Mouse (Mus musculus) adipocyte (in vitro differentiated cells): ENCODE measurements around the gene Tmem169.
A peak's percentile ranks its signal among the peaks of the same experiment; 100 is the strongest.

Experiments used
- DNase-seq: peaks from one replicate; pipeline ENCODE4 v3.0.0-alpha.2; 2016; ENCODE audit warnings: low spot score

Gene Tmem169

GRCm38 (mm10) chr1:72286904-72287303 lies 2.7 kb downstream of the Tmem169 start:
- DNase-seq: no peak

GRCm38 (mm10) chr1:72287893-72288292 lies 3.7 kb downstream of the Tmem169 start:
- DNase-seq: no peak

GRCm38 (mm10) chr1:72288527-72289150 lies 4.5 kb downstream of the Tmem169 start:
- peak; percentile 37 for DNase-seq

GRCm38 (mm10) chr1:72290896-72291295 lies 6.7 kb downstream of the Tmem169 start:
- peak; percentile 71 for DNase-seq

- no peak for DNase-seq
Observed at GRCm38 (mm10) chr1:72291421-72291820, 7.3 kb downstream of the Tmem169 start.

GRCm38 (mm10) chr1:72291925-72292324 lies 7.8 kb downstream of the Tmem169 start:
- no peak for DNase-seq

GRCm38 (mm10) chr1:72293869-72294663 lies 9.9 kb downstream of the Tmem169 start:
- DNase-seq: no peak

GRCm38 (mm10) chr1:72295746-72296145 lies 11.6 kb downstream of the Tmem169 start:
- no peak for DNase-seq

- no peak for DNase-seq
Observed at GRCm38 (mm10) chr1:72301845-72302244, 17.7 kb downstream of the Tmem169 start.

GRCm38 (mm10) chr1:72306241-72306640 lies 22.1 kb downstream of the Tmem169 start:
- DNase-seq: no peak

GRCm38 (mm10) chr1:72306679-72307181 lies 22.6 kb downstream of the Tmem169 start:
- DNase-seq: no peak

- peak; percentile 97 for DNase-seq
Observed at GRCm38 (mm10) chr1:72307317-72307798, 23.2 kb downstream of the Tmem169 start, which contains the start of gene Xrcc5. TSS of gene Xrcc5 (plus strand) at chr1:72307421.

- DNase-seq: no peak
Observed at GRCm38 (mm10) chr1:72308919-72309318, 24.8 kb downstream of the Tmem169 start.

- DNase-seq: no peak
Observed at GRCm38 (mm10) chr1:72309744-72310424, 25.7 kb downstream of the Tmem169 start.

GRCm38 (mm10) chr1:72312701-72313398 lies 28.7 kb downstream of the Tmem169 start:
- DNase-seq: no peak

GRCm38 (mm10) chr1:72313399-72314039 lies 29.4 kb downstream of the Tmem169 start:
- DNase-seq: peak; percentile 62

- no peak for DNase-seq
Observed at GRCm38 (mm10) chr1:72315447-72315846, 31.3 kb downstream of the Tmem169 start.

GRCm38 (mm10) chr1:72316409-72316808 lies 32.2 kb downstream of the Tmem169 start:
- DNase-seq: no peak

- no peak for DNase-seq
Observed at GRCm38 (mm10) chr1:72316901-72317300, 32.7 kb downstream of the Tmem169 start.

- DNase-seq: no peak
Observed at GRCm38 (mm10) chr1:72320759-72321158, 36.6 kb downstream of the Tmem169 start.

GRCm38 (mm10) chr1:72323248-72323647 lies 39.1 kb downstream of the Tmem169 start:
- DNase-seq: no peak
